Mouse (Mus musculus) liver, embryonic 12.5 days (tissue): ENCODE data around the gene Arhgef39. TPM values are rescaled to one million over a fixed set of nuclear protein-coding genes. Genes with fewer than 3 reads are reported as not detected.

Source experiments
- polyA plus RNA-seq: library from polyadenylated mRNA; unstranded; fragments of >200 nt; fragmentation: Nextera tagmentation; extraction: Ambion mirVana; gene quantifications from 2 replicates; pipeline ENCODE4 v1.2.1, GENCODE M21; 2016

The Arhgef39 gene
- polyA plus RNA-seq, 1 experiment from 2014 or later, result 35.8 TPM

Other genes with a start within 250 kb of the Arhgef39 start
- 0.07 and 0.27 TPM in 2 replicates for gene Atp8b5, start 232.5 kb downstream of the Arhgef39 start, polyA plus RNA-seq
- 1.7 and 1.9 TPM in 2 replicates for gene Rusc2, start 117.7 kb downstream of the Arhgef39 start, polyA plus RNA-seq
- not detected in 2 replicates for gene Fam166b, start 70.6 kb downstream of the Arhgef39 start, polyA plus RNA-seq
- gene Tesk1, start 57.8 kb downstream of the Arhgef39 start, polyA plus RNA-seq, result 2.8 and 3.2 TPM in 2 replicates
- gene Cd72, start 45.1 kb downstream of the Arhgef39 start, polyA plus RNA-seq, result 1.1 TPM in 2 replicates
- not detected in 2 replicates for gene Sit1, start 16.0 kb downstream of the Arhgef39 start, polyA plus RNA-seq
- gene Ccdc107, start 6.8 kb downstream of the Arhgef39 start, polyA plus RNA-seq, result 38.3 and 40.0 TPM in 2 replicates
- 1.2 and 1.3 TPM in 2 replicates for gene Car9, start 7.3 kb upstream of the Arhgef39 start, polyA plus RNA-seq
- gene Tpm2, start 24.1 kb upstream of the Arhgef39 start, polyA plus RNA-seq, result 27.9 and 29.9 TPM in 2 replicates
- 17.9 and 19.7 TPM in 2 replicates for gene Creb3, start 62.6 kb upstream of the Arhgef39 start, polyA plus RNA-seq
- gene Tln1, start 63.0 kb upstream of the Arhgef39 start, polyA plus RNA-seq, result 73.3 and 75.5 TPM in 2 replicates
- 17.4 and 18.0 TPM in 2 replicates for gene Rgp1, start 79.0 kb upstream of the Arhgef39 start, polyA plus RNA-seq
- 23.5 and 23.6 TPM in 2 replicates for gene Gba2, start 79.2 kb upstream of the Arhgef39 start, polyA plus RNA-seq
- 1.1 TPM in 1 of 2 replicates, not detected in the other for gene Msmp, start 84.8 kb upstream of the Arhgef39 start, polyA plus RNA-seq
- gene Npr2, start 132.2 kb upstream of the Arhgef39 start, polyA plus RNA-seq, result 1.5 and 2.1 TPM in 2 replicates
- gene Spag8, start 153.9 kb upstream of the Arhgef39 start, polyA plus RNA-seq, result 0.20 and 0.36 TPM in 2 replicates
- gene Hint2, start 156.8 kb upstream of the Arhgef39 start, polyA plus RNA-seq, result 59.8 and 66.1 TPM in 2 replicates
- 0.44 and 0.53 TPM in 2 replicates for gene Tmem8b, start 169.3 kb upstream of the Arhgef39 start, polyA plus RNA-seq
- gene Fam221b, start 169.4 kb upstream of the Arhgef39 start, polyA plus RNA-seq, result 1.5 and 1.8 TPM in 2 replicates
- not detected in 2 replicates for gene Olfr70, start 201.1 kb upstream of the Arhgef39 start, polyA plus RNA-seq
- not detected in 2 replicates for gene Olfr71, start 210.6 kb upstream of the Arhgef39 start, polyA plus RNA-seq
- gene Hrct1, start 227.5 kb upstream of the Arhgef39 start, polyA plus RNA-seq, result 0.14 and 0.19 TPM in 2 replicates
- 0.02 TPM in 2 replicates for gene Spaar, start 230.3 kb upstream of the Arhgef39 start, polyA plus RNA-seq